Mouse (Mus musculus): ENCODE results near the gene Car1. TPM values are rescaled to one million over a fixed set of nuclear protein-coding genes. Genes with fewer than 3 reads are reported as not detected.
A peak's percentile ranks its signal among the peaks of the same experiment; 100 is the strongest.
"Not testable (repeated sequence)": the region's sequence is repeated elsewhere in the genome, so short reads cannot be mapped to it uniquely, and the experiment has no call there.

Gene Car1
- polyA plus RNA-seq, 1 experiment from 2014 or later = 33.0 TPM

- Histone ChIP-seq H3K27ac (ENCODE audit: low read length) (no peak overlapping the region), H3K36me3 (ENCODE audit: control insufficient read depth, insufficient read depth) (no peaks in the 10 kb centered on the region), H3K4me2 (ENCODE audit: low read depth, low read length) (no peak overlapping the region), H3K4me1 (ENCODE audit: control insufficient read depth, low read depth, low read length) (no peaks in the 10 kb centered on the region), H3K9me3 (replicated peaks; ENCODE audit: control insufficient read depth, low read length) (no peaks in the 10 kb centered on the region), H3K9ac (ENCODE audit: low read depth, low read length) (no peak overlapping the region), H3K4me3 (ENCODE audit: low read depth, low read length) (no peak overlapping the region), H3K27me3 (ENCODE audit: control insufficient read depth, insufficient read depth, low read depth, low read length) (no peaks in the 10 kb centered on the region)
- ATAC-seq (ENCODE audit: low read depth) = no peak
- WGBS (ENCODE audit: insufficient replicate concordance) = 62% methylated on average over 1 of the region's 1 CpGs
These were observed 20.6 kb downstream of the Car1 start for GRCm38 (mm10) chr3:14787607-14788006.

- Histone ChIP-seq H3K4me2 (ENCODE audit: low read depth, low read length) (no peak overlapping the region), H3K9me3 (replicated peaks; ENCODE audit: control insufficient read depth, low read length) (no peaks in the 10 kb centered on the region), H3K9ac (ENCODE audit: low read depth, low read length) (no peak overlapping the region), H3K36me3 (ENCODE audit: control insufficient read depth, insufficient read depth) (no peaks in the 10 kb centered on the region), H3K27ac (ENCODE audit: low read length) (no peak overlapping the region), H3K4me1 (ENCODE audit: control insufficient read depth, low read depth, low read length) (no peaks in the 10 kb centered on the region), H3K4me3 (ENCODE audit: low read depth, low read length) (no peak overlapping the region), H3K27me3 (ENCODE audit: control insufficient read depth, insufficient read depth, low read depth, low read length) (no peaks in the 10 kb centered on the region)
- WGBS (ENCODE audit: insufficient replicate concordance) = 49% methylated on average over 1 of the region's 1 CpGs
- no peak for ATAC-seq (ENCODE audit: low read depth)
These were observed 21.0 kb downstream of the Car1 start for GRCm38 (mm10) chr3:14787136-14787535.

GRCm38 (mm10) chr3:14786551-14787079 lies 21.6 kb downstream of the Car1 start:
- ATAC-seq (ENCODE audit: low read depth) = no peak
- H3K36me3 ChIP-seq (ENCODE audit: control insufficient read depth, insufficient read depth) = no peaks in the 10 kb centered on the region
- 63% methylated on average over 2 of the region's 2 CpGs for WGBS (ENCODE audit: insufficient replicate concordance)

GRCm38 (mm10) chr3:14785353-14785752 lies 22.8 kb downstream of the Car1 start:
- Histone ChIP-seq H3K4me1 (ENCODE audit: control insufficient read depth, low read depth, low read length) (no peaks in the 10 kb centered on the region), H3K27me3 (ENCODE audit: control insufficient read depth, insufficient read depth, low read depth, low read length) (no peaks in the 10 kb centered on the region), H3K9ac (ENCODE audit: low read depth, low read length) (no peak overlapping the region), H3K9me3 (replicated peaks; ENCODE audit: control insufficient read depth, low read length) (no peaks in the 10 kb centered on the region), H3K4me2 (ENCODE audit: low read depth, low read length) (no peak overlapping the region), H3K36me3 (ENCODE audit: control insufficient read depth, insufficient read depth) (no peaks in the 10 kb centered on the region), H3K27ac (ENCODE audit: low read length) (no peak overlapping the region), H3K4me3 (ENCODE audit: low read depth, low read length) (no peak overlapping the region)
- 70% methylated on average over 2 of the region's 2 CpGs for WGBS (ENCODE audit: insufficient replicate concordance)
- ATAC-seq (ENCODE audit: low read depth) = no peak

More at GRCm38 (mm10) chr3:14786551-14787079, 21.6 kb downstream of the Car1 start:
- Histone ChIP-seq H3K27me3 (ENCODE audit: control insufficient read depth, insufficient read depth, low read depth, low read length) (no peaks in the 10 kb centered on the region), H3K4me3 (ENCODE audit: low read depth, low read length) (no peak overlapping the region), H3K27ac (ENCODE audit: low read length) (no peak overlapping the region), H3K4me1 (ENCODE audit: control insufficient read depth, low read depth, low read length) (no peaks in the 10 kb centered on the region), H3K4me2 (ENCODE audit: low read depth, low read length) (no peak overlapping the region), H3K9me3 (replicated peaks; ENCODE audit: control insufficient read depth, low read length) (no peaks in the 10 kb centered on the region), H3K9ac (ENCODE audit: low read depth, low read length) (no peak overlapping the region)

GRCm38 (mm10) chr3:14783198-14783597 lies 25.0 kb downstream of the Car1 start:
- not testable (repeated sequence) for H3K4me3 ChIP-seq (ENCODE audit: low read depth, low read length); H3K9me3 ChIP-seq (replicated peaks; ENCODE audit: control insufficient read depth, low read length); H3K4me2 ChIP-seq (ENCODE audit: low read depth, low read length); H3K9ac ChIP-seq (ENCODE audit: low read depth, low read length); H3K36me3 ChIP-seq (ENCODE audit: control insufficient read depth, insufficient read depth); H3K4me1 ChIP-seq (ENCODE audit: control insufficient read depth, low read depth, low read length); H3K27ac ChIP-seq (ENCODE audit: low read length); H3K27me3 ChIP-seq (ENCODE audit: control insufficient read depth, insufficient read depth, low read depth, low read length)
- 0 out of 2 replicates have a peak, but pooled peaks have one; percentile 45 for ATAC-seq (ENCODE audit: low read depth)
- 49% methylated on average over 5 of the region's 5 CpGs for WGBS (ENCODE audit: insufficient replicate concordance)

GRCm38 (mm10) chr3:14782365-14782764 lies 25.8 kb downstream of the Car1 start:
- H3K27me3 ChIP-seq (ENCODE audit: control insufficient read depth, insufficient read depth, low read depth, low read length); ATAC-seq (ENCODE audit: low read depth); H3K4me3 ChIP-seq (ENCODE audit: low read depth, low read length); H3K9ac ChIP-seq (ENCODE audit: low read depth, low read length); H3K36me3 ChIP-seq (ENCODE audit: control insufficient read depth, insufficient read depth); H3K4me1 ChIP-seq (ENCODE audit: control insufficient read depth, low read depth, low read length); H3K4me2 ChIP-seq (ENCODE audit: low read depth, low read length); H3K9me3 ChIP-seq (replicated peaks; ENCODE audit: control insufficient read depth, low read length); H3K27ac ChIP-seq (ENCODE audit: low read length): not testable (repeated sequence)
- WGBS (ENCODE audit: insufficient replicate concordance) = 58% methylated on average over 3 of the region's 3 CpGs

- H3K4me3 ChIP-seq (ENCODE audit: low read depth, low read length) = no peak overlapping the region
- no peaks in the 10 kb centered on the region for H3K4me1 ChIP-seq (ENCODE audit: control insufficient read depth, low read depth, low read length)
- no peaks in the 10 kb centered on the region for H3K9me3 ChIP-seq (replicated peaks; ENCODE audit: control insufficient read depth, low read length)
- H3K27ac ChIP-seq (ENCODE audit: low read length) = no peak overlapping the region
- no peak overlapping the region for H3K9ac ChIP-seq (ENCODE audit: low read depth, low read length)
- H3K36me3 ChIP-seq (ENCODE audit: control insufficient read depth, insufficient read depth) = no peaks in the 10 kb centered on the region
- 45% methylated on average over 2 of the region's 2 CpGs for WGBS (ENCODE audit: insufficient replicate concordance)
- ATAC-seq (ENCODE audit: low read depth) = no peak
- no peak overlapping the region for H3K4me2 ChIP-seq (ENCODE audit: low read depth, low read length)
- no peaks in the 10 kb centered on the region for H3K27me3 ChIP-seq (ENCODE audit: control insufficient read depth, insufficient read depth, low read depth, low read length)
These were observed 28.0 kb downstream of the Car1 start for GRCm38 (mm10) chr3:14780212-14780611.

- not testable (repeated sequence) for ATAC-seq (ENCODE audit: low read depth); H3K27ac ChIP-seq (ENCODE audit: low read length); H3K4me3 ChIP-seq (ENCODE audit: low read depth, low read length); H3K36me3 ChIP-seq (ENCODE audit: control insufficient read depth, insufficient read depth); H3K9me3 ChIP-seq (replicated peaks; ENCODE audit: control insufficient read depth, low read length); H3K9ac ChIP-seq (ENCODE audit: low read depth, low read length); H3K4me2 ChIP-seq (ENCODE audit: low read depth, low read length); H3K27me3 ChIP-seq (ENCODE audit: control insufficient read depth, insufficient read depth, low read depth, low read length); H3K4me1 ChIP-seq (ENCODE audit: control insufficient read depth, low read depth, low read length)
- 68% methylated on average over 2 of the region's 3 CpGs for WGBS (ENCODE audit: insufficient replicate concordance)
These were observed 31.5 kb downstream of the Car1 start for GRCm38 (mm10) chr3:14776497-14777162.

- not testable (repeated sequence) for H3K9me3 ChIP-seq (replicated peaks; ENCODE audit: control insufficient read depth, low read length); H3K9ac ChIP-seq (ENCODE audit: low read depth, low read length); H3K27me3 ChIP-seq (ENCODE audit: control insufficient read depth, insufficient read depth, low read depth, low read length); H3K4me1 ChIP-seq (ENCODE audit: control insufficient read depth, low read depth, low read length); H3K4me3 ChIP-seq (ENCODE audit: low read depth, low read length); H3K36me3 ChIP-seq (ENCODE audit: control insufficient read depth, insufficient read depth); H3K4me2 ChIP-seq (ENCODE audit: low read depth, low read length); ATAC-seq (ENCODE audit: low read depth); H3K27ac ChIP-seq (ENCODE audit: low read length)
- WGBS (ENCODE audit: insufficient replicate concordance) = 76% methylated on average over 1 of the region's 1 CpGs
These were observed 33.6 kb downstream of the Car1 start for GRCm38 (mm10) chr3:14774539-14774938.
